Mouse (Mus musculus) megakaryocyte, embryonic 14.5 days (primary cell): ENCODE results near the gene Sgsm3.

Experiments used
- FLI1 ChIP-seq: IDR thresholded peaks from 2 replicates; pipeline ENCODE4 v1.6.1; 2012; ENCODE audit warnings: low read length, inconsistent platforms, mixed read lengths
- GATA1 ChIP-seq: IDR thresholded peaks from 3 replicates; pipeline ENCODE4 v1.6.1; 2012; ENCODE audit warnings: mixed read lengths, low read length, inconsistent platforms, borderline replicate concordance

- TF ChIP-seq GATA1 = no peak
- no peak for TF ChIP-seq FLI1
These were observed 46.3 kb downstream of the Sgsm3 start for GRCm38 (mm10) chr15:81023842-81024241.
